Mouse (Mus musculus) A20 (cell line): Measurements from ENCODE around the gene Baat.
"Not testable (repeated sequence)": the region's sequence is repeated elsewhere in the genome, so short reads cannot be mapped to it uniquely, and the experiment has no call there.

Source experiments
- DNase-seq: peaks from one replicate; pipeline ENCODE4 v3.0.0-alpha.2; 2011; ENCODE audit warnings: low read depth, low spot score

The Baat gene

GRCm38 (mm10) chr4:49485442-49485841, 20.9 kb downstream of the Baat start:
- DNase-seq: no peak

GRCm38 (mm10) chr4:49480896-49481295, 25.5 kb downstream of the Baat start:
- no peak for DNase-seq

GRCm38 (mm10) chr4:49480104-49480760, 26.1 kb downstream of the Baat start:
- no peak for DNase-seq

- DNase-seq: not testable (repeated sequence)
Measured at GRCm38 (mm10) chr4:49479035-49479434, 27.3 kb downstream of the Baat start.

- DNase-seq: no peak
Measured at GRCm38 (mm10) chr4:49478118-49478877, 28.1 kb downstream of the Baat start.

GRCm38 (mm10) chr4:49474583-49474982, 31.8 kb downstream of the Baat start:
- no peak for DNase-seq

- no peak for DNase-seq
Measured at GRCm38 (mm10) chr4:49473435-49474100, 32.8 kb downstream of the Baat start, which contains the start of gene Acnat1. Gene Acnat1 (minus strand): TSS chr4:49473912.

GRCm38 (mm10) chr4:49469435-49470151, 36.8 kb downstream of the Baat start:
- no peak for DNase-seq

GRCm38 (mm10) chr4:49467360-49467759, 39.0 kb downstream of the Baat start:
- DNase-seq: no peak

GRCm38 (mm10) chr4:49456171-49456570, 50.2 kb downstream of the Baat start:
- DNase-seq: no peak

- no peak for DNase-seq
Measured at GRCm38 (mm10) chr4:49451848-49452551, 54.4 kb downstream of the Baat start.

- DNase-seq: not testable (repeated sequence)
Measured at GRCm38 (mm10) chr4:49451133-49451847, 55.1 kb downstream of the Baat start.
